Mouse (Mus musculus) adrenal gland, postnatal 10 days (tissue): ENCODE measurements around the gene Gfy. TPM values are rescaled to one million over a fixed set of nuclear protein-coding genes. Genes with fewer than 3 reads are reported as not detected.
A peak's percentile ranks its signal among the peaks of the same experiment; 100 is the strongest.

Experiments
- DNase-seq: peaks from one replicate; pipeline ENCODE4 v3.0.0; 2021; ENCODE audit warnings: mixed read lengths
- total RNA-seq, 2 experiments: library from RNA; stranded (reverse); gene quantifications; 2 replicates each; pipeline ENCODE4 v1.2.3; 2021

Gene Gfy
- total RNA-seq, 2 experiments from 2014 or later: not detected

DNA sequence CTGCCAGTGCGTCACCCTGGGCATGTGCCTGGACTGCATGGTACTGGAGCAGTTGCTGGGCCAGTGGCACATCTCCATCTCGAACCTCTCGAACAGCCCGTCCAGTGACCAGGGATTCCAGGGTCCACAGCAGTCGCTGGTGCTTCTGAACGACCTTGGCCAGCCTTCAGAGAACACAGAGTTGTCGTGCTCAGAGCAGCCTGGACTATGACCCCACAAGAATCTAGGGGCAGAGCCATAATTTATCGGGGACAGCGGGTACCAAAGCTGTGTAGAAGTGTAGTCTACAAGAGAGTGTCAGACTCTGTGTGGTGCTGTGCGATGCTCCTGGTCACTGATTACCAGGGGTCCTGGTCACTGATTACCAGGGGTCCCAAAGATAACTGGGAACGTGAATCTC, 31.5 kb downstream of the Gfy start:
- DNase-seq: no peak

DNA sequence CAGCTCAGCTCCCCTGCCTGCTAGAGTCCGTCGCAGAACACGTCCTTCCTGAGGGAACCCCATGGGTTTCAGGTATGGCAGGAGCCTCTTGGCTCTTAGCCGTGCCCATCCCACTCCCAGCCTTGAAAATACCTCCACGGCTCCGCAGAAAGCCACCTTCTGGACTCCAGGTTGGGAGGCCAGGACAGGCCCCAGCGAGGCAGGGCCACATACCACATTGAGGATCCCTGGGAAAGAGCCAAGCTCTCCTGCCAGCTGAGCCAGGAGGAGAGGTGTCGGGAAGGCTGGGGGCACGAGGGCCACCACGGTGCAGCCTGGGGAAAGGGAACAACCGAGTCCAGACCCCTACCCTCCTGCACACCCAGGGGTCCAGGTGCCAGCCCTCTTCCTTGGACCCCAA, 32.1 kb downstream of the Gfy start:
- DNase-seq: no peak

DNA sequence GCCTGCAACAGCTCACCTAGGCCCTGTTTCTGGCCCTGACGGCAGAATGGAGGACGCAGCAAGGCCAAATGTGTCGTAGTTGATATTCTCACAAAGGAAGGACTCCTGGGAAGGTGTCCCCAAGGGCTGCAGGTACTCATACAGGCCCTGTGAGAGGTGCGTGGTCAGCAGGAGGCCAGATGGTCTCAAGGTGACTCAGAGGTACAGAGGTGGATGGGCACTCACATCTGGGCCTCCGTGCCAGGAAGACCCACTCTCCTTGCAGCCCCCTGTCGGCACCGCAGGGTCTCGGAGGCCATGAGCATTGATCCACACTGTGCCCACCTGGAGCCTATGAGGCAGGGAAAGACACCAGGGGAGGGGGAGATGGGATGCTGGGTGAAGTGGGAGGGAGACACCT, 33.9 kb downstream of the Gfy start:
- DNase-seq: no peak

DNA sequence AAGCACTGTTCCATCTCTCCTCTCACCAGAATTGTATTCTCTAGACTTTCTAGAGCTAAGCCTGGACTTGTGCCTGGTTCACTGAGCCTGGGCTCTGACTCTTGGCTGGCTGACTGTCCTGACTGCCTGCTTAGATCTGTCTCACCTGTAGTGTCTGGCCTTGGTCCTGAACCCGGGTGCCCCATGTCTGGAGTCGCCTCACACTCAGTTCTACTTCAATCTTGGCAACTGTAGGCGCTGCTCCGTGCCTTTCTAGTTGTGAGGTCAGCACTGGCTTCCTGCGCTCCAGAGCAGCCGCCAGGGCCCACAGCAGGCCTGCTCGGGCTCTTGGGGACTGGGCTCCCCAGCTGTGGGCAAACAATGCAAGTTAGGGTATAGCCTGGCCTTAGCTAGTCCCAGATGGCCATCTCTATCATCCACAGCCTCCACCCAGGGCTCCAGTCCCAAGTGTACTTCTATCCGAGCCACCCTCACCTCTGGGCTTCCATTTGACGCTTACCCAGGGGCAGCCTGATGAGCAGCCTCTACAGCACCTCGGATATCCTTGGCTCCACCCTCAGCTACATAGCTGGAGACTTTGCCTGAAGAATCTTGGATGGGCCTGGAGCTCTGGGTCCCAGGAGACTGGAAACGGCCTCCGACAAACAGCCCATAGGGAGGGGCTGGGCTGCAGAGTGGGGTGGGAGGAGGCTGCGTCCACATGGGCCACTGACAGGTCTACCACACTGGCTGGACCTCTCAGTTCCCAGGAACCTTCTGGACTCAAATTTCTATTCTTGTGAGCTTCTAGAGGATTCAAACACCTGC, 34.8 kb downstream of the Gfy start:
- DNase-seq: no peak

DNA sequence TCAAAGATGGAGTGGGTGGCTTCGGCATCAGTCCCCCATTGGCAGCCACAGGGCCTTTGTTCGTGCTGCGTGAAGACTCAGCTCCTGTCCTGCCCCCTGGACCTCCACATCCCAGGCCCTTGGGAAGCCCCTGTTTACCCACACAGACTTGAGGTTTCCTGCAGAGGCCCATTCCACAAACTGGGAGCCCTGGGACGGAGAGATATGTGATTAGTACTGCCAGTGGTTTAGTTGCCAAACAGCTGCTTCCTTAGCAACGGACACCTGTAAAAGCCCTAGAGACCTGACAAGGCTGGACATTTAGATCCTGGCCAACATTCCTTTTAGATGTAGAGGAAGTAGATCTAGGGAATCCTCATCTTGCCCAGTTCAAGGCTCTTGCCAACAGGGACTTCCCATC, 37.5 kb downstream of the Gfy start:
- no peak for DNase-seq

DNA sequence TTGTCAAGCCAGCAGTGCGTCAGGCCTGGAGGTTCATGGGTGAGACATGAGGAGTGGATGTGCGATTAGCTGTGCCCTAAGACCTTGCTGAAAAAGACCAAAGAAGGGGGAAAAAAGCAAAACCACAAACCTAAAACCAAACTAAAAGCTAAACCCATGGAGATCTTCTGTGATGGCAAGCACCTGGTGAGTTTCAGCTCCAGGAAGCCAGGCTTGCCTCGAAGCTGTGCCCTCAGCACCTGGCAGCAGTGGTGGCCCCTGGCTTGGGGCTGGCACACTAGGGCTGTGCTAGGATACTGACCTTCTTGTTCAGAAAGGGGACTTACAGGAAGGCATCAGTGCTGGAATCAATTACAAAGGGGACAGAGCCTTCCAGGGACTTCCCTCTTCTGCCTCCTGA, 38.0 kb downstream of the Gfy start:
- DNase-seq: no peak

DNA sequence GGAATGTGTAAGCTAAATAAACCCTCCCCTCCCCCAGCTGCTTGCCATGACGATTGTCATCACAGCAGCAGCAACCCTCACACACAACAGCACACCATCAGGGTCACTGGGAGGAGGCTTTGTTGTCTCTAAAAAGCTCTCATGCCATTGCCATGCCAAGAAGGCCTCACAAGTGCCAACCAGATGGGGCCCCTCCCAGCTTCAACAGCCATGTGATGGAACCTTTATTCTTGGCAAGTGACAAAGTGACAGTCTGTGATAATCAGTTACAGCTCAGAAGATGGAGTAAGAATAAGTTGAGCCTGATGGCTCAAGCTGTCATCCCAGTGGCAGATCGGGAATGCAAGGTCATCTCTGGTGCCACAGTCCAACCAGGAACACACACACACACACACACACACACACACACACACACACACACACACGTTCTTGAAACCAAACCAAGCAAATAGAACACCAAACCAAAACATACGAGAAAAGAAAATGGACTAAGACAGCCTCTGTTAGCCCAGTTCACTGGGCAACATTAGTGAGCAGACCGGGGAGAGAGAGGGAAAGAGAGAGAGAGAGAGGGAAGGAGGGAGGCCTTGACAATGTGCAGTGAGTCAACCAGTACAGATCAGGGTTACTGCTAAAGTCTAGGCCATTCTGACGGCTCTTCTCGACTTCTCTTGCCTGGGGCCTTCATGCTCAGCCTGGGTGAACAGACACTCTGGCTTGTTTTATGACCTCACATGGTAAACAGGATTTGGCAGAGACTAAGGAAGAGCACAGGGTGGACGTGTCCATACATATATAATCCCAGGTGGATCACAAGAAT, 39.3 kb downstream of the Gfy start:
- no peak for DNase-seq

DNA sequence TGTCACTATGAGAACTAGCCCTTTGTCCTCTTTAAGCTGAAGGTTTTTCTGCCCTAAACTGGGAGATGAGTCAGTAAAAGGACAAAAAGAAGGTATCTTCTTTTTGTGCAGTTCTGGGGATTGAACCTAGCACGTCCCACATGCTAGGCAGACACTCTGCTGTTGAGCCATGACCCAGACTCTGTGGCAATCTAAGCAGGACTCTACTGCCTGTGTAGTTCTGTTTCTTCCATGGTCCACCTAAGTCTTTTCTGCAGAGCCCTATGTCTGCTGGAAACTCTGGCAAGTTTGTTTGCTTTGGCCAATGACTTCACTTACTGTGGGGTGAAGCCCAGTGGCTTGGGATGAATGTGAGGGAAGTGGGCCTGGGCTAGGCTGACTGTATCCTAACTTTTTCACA, 41.0 kb downstream of the Gfy start:
- no peak for DNase-seq

DNA sequence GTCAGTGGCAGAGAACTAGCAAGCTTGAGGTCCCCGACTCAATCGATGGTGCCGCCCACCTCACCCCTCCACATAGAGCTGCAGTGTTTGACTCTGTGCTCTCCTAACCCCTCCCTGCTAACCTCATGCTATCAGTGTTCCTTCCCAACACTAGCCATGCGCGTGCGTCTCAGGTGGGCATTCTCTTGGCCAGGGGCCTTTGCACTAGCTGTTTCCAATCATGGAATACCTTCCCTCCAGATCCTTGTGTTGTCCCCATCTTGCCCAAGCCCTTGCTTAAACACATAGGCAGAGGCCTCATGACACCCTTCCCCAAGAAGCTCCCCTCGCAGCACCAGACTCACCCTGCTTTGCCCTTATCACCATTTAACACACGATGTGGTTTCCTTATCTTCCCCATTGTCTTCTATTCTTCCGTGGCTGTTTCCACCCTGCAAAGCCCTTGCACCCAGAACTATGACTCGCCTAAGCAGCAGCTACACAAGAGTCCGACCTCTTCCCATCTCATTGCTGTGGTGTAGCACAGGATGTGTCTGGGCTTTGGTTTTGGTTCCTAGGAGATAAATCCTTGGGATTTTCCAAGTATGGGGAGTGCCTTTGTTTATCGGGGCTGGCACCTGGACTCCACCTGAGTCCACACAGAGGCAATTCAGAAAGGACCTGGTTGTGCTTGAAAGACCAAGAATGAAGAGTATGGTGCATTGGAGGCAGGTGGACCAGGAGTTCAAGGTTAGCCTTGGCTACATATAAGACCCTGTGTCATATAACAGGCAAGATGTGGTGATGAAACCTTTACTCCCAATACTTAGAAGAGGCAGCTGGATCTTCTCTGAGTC, 42.0 kb downstream of the Gfy start:
- DNase-seq: no peak

DNA sequence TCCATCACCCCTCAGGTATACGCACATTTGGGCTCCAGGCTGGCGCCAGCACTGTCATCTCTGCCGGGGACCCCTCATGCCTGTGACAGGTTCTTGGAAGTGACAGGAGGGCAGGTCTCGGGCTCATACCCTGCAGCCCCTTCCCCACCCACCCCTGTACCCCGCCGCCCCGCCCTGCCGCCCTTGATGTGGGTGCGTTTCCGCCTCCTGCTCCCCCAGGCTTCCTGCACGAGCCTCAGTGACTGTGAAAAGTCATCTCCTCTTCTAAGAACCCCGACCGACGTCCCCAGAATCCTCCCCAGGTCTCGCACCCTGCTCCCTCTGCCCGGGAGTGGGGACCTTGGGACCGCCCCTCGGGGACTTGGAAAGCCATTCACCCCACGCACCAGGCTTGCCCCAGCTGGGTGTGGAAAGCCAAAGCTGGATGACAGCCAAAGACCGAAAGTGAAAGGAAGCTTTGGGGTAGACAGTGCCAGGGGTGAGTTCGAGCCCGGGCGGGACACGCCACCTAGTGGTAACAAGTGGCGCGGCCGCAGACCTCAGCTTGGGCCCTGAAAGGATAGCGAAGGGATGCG, 43.3 kb downstream of the Gfy start, which contains the start of the genes Gm45713 and Flt3l:
Gene Gm45713, minus strand, starts transcription at position 239 of the 575 bp plus-strand sequence.
Gene Flt3l, minus strand, starts transcription at position 440 of the 575 bp plus-strand sequence.
- DNase-seq: peak; percentile 96

DNA sequence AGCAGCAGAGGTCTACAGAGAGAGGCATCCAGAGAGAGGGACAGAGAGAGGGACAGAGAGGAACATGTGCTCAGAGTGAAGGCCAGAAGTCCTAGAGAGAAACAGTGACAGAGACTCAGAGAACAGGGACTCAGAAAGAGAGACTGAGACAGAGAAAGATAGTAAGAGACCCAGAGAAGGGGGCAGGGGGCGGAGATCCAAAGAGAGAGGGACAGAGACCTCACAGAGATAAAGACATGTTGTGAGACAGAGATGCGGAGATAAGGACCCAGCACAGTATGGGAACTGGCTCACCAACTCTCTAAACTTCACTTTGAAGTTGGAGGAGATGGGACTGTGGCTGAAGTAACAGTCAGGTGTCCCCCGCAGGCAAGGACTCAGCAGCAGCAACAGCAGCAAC, 44.0 kb downstream of the Gfy start:
- no peak for DNase-seq

DNA sequence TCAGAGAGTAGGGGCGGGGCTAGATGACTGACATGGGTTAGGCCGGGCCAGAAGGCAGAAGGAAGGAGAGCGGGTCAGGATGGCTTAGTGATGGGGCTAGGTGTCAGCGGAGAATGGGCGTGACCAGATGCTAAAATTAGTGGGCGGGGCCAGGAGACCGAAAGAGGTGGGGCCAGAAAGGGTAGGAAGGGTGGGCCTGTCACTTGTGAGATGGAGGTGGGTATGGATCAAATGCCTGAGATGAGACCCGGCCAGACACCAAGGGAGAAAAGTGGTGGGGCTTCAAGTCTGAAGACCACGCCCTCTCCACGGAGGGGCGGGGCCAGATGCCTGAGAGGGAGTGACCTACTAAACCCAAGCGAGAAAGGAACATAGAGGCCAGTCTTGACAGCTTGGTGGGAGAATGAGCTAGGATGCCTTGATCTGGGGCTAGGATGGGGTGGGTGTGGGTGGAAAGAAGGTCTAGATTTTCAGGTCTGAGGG, 44.8 kb downstream of the Gfy start:
- no peak for DNase-seq

DNA sequence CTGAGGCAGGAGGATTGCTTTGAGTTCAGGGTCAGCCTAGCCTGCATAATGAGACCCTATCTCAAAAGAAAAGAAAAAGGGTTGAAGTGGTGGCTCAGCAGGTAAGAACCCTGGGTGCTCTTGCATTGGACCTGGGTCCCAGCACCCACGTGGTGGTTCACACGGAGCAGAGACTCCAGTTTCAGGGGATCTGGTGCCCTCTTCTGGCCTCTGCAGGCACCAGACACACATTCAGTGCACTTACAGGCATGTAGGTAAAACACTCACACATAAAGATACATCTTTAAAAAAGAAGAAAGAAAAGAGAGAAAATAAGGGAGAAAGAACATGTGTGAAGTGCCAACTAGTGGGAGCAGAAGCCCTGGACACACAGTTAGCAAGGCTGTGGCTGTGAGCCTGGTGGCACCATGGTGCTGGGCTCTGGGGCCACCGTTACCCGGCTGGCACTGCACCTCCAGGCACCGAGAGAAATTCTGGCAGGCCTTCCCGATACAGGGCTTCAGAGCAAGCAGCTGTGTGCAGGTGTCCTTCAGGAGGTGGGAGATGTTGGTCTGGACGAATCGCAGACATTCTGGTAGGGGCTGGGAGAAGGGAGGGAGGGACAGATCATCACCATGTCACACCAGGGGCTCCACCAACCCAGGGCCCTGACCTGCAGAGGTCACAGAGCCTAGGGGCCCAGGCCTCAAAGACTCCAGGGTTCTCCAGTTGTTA, 45.8 kb downstream of the Gfy start:
- no peak for DNase-seq

DNA sequence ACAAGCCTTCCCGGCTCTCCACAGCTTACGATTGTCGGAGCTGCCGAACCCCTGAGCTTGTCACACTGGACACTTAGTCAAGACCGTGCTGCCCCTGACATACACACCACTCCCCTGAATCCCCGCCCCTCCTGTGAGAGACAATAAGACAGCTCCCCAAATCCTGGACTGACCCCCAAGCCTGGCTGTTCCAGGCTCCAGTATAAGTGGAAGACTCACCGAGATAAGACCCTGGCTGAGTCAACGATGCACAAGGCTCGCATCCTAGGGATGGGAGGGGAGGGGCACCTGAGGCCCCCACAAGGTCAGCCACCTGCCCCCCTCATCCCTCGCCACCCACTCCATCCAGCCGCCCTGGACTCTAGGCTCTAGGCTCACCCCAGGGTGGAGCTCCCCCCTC, 47.5 kb downstream of the Gfy start:
- no peak for DNase-seq

DNA sequence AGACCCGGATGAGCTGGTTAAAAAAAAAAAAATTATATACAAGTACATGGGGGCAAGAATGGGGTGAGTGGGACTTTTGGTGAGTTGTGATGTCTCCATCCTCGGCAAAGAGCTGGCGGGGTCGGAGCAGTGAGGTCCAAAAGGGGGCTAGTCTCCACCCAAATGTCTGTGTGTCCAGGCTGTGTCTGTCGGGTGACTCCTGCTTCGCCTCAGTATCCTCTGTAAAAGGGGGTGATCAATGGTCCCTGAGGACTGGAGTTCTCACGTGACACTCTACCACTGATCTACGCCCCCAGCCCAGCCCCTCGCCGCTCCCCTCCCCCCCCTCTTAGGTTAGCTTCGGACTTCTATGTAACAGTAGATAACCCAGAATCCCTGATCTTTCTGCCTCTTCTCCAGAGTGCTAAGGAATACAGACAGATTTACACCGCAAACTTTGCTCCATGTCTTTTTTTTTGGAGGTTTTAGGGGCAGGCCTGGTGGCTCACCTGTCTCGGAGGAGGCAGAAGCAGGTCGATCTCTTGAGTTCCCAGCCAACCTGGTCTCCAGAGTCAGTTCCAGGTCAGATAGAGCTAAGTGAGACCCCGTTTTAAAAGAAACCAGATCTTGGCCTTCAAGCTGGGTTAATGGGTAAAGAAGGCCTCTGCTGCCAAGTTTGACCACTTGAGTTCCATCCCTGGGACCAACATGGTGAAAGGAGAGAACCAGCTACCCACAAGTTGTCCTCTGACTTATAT, 49.4 kb downstream of the Gfy start:
- DNase-seq: no peak

DNA sequence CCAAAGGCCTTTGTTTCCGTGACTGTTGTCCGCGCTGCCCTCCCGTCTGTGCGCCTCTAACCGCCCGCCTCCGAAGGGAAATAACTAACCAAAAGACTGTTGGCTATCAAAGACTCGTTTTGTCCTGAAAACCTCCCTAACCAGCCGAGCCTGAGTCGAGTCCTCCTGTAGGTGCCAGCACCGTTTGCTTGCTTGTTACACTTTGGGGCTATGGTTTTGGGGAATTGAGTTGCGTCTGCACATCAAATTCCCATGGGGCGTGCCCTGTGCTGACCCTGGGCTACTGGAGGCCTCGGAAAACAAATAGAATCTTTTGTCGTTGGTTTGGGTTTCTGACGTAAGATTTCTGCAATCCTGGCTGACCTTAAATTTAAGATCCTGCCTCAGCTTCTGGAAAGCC, 50.1 kb downstream of the Gfy start:
- peak; percentile 74 for DNase-seq

DNA sequence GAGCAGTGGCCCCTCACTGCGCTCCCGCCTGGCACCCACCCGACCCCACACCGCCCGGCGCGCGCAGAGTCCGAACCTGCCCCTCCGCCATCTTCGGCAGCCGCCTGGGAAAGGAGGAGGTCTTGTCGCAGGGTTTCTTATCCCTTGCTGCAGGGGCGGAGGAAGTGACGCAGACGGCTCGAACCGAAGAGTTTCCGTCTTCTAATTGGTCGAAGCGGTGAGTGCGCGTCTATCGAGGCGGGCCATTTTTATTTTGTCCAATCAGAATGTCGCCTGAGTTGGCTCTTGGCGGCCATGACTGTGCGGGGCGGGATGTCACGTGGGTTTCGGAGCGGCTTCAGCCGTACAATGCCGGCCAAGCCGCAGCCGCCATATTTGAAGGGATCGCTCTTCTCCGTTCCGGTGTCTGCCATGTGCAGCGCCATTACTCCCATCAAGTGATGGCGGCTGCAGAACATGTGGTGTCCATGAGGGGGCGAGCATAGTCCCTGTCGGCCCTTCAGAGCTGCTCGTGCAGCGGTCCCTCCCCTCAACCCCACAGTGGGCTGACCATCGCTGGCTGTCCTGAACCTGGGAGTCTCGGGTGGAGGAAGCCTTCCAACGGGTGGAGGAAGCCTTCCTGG, 50.6 kb downstream of the Gfy start, which contains the start of gene Rpl13a:
Gene Rpl13a, minus strand, starts transcription at position 138 of the 623 bp plus-strand sequence.
- peak; percentile 97 for DNase-seq

DNA sequence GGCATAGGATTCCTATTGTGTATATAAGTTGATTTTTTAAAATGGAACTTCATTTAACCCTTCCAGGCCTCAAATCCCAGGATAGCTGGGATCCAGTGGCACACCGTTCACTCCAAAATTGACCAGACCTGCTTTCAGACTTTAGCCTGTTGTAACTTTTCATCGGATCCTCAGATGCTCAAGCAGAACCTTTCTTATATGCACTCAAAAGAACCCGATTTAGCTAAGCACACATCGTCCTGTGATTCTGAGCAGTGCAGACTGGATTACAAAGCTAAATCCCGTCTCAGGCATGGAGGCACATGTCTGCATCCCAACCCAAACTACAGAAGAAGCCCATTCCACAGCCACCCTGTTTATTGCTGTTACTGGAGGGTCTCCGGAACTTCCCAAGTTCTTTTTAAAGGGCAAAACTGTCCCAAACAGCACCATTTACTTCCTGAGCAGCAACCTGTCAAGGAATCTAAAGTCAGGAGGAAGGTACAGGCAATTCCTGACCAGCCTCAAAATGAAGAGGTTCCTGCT, 51.6 kb downstream of the Gfy start:
- DNase-seq: no peak

DNA sequence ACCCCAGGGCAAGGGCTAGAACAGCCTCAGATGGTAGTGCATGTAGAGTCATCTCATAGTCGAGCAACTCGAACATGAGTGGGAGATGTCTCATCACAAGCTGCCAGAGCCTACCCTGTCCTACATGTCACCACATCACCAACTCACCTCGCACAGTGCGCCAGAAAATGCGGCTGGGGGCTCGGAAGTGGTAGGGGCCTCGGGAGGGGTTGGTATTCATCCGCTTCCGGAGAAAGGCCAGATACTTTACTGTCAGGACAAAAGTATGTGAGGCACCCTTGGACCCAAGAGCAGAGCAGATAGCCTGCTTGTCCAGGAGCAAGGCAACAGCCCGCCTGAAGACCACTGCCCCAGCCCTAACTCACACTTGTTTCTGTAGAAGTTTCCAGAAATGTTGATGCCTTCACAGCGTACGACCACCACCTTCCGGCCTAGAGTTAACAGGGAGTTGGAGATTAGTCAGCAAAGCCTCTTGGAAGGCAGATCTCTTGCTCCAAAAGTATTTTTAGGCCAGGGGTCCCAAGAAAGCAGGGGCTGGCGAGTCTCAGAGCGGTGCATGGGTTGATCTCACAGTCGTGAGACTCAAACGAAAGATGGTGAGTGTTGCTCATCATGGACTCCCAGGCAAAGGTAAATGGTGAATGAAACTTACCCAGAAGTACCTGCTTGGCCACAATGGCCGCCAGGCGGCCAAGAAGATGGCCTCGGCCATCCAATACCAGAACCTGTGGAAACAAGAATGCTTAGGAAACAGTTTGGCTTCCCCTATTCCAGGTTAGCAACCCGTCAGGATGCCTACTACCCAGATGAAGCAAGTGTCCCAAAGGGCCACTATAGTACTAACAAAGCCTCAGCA, 52.3 kb downstream of the Gfy start:
- no peak for DNase-seq
